In genomic region chr12:87057066-87057465, GRCm38 (mm10) we compare ENCODE assay signal across 28 mouse cellular contexts. TPM values are rescaled to one million over a fixed set of nuclear protein-coding genes. Genes with fewer than 3 reads are reported as not detected.
DNase-seq lines count a peak whose midpoint lies in the region; ATAC-seq lines count a peak whose summit lies in the region.
"Had no signal": no experiment of that assay in that cellular context is flagged by ENCODE, and none has a peak within 500 bp of the region (broad histone marks: within the 10 kb centered on the region; RNA-seq: fewer than 3 reads in every experiment).

No protein-coding gene starts in this region.

- H3K9ac ChIP-seq in hindbrain, embryonic 13.5 days = peak overlapping the region; percentile 19; the same call in 1 of the 2 replicates
- no peak overlapping the region for H3K9ac ChIP-seq in hindbrain, embryonic 16.5 days (ENCODE audit: low read depth, low read length)
- no peak overlapping the region for H3K9ac ChIP-seq in midbrain, embryonic 13.5 days (replicated peaks)
- H3K9ac ChIP-seq: embryonic facial prominence, embryonic 13.5 days; forebrain, embryonic 12.5 days; heart, embryonic 15.5 days; hindbrain, embryonic 15.5 days; midbrain, embryonic 15.5 days; neural tube, embryonic 12.5 days had no signal

- no peaks in the 10 kb centered on the region for H3K9me3 ChIP-seq in hindbrain, embryonic 13.5 days
- H3K9me3 ChIP-seq in hindbrain, embryonic 16.5 days (ENCODE audit: control insufficient read depth, low read length) = no peaks in the 10 kb centered on the region
- no peaks in the 10 kb centered on the region for H3K9me3 ChIP-seq in midbrain, embryonic 13.5 days
- H3K9me3 ChIP-seq: embryonic facial prominence, embryonic 13.5 days; forebrain, embryonic 12.5 days; heart, embryonic 15.5 days; hindbrain, embryonic 15.5 days; midbrain, embryonic 15.5 days; neural tube, embryonic 12.5 days had no signal

- peak; percentile 6 to 57 for DNase-seq in lung, postnatal 4 days
- no peak for DNase-seq in lung, postnatal 25 days (ENCODE audit: low spot score)
- DNase-seq in kidney, postnatal 14 days = peak; percentile 54
- DNase-seq: cerebellum, adult 18-20 months; cerebellum, postnatal 14 days; heart, postnatal 4 days; lung, postnatal 36 days; right cerebral cortex, postnatal 14 days; thymus, adult 2 months; thymus, postnatal 4 days had no signal

- H3K27me3 ChIP-seq in hindbrain, embryonic 13.5 days = peaks cover 34% of the 10 kb centered on the region
- H3K27me3 ChIP-seq in hindbrain, embryonic 16.5 days (replicated peaks; ENCODE audit: control insufficient read depth, insufficient read depth, low read length) = peaks cover 4% of the 10 kb centered on the region
- peaks cover 30% of the 10 kb centered on the region for H3K27me3 ChIP-seq in midbrain, embryonic 13.5 days

- peaks cover 7% of the 10 kb centered on the region; the same call in 1 of the 2 replicates for H3K36me3 ChIP-seq in hindbrain, embryonic 13.5 days
- peaks cover 6% of the 10 kb centered on the region for H3K36me3 ChIP-seq in hindbrain, embryonic 16.5 days (ENCODE audit: control insufficient read depth, insufficient read depth, low read length)
- H3K36me3 ChIP-seq in midbrain, embryonic 13.5 days = no peaks in the 10 kb centered on the region; the same call in 1 of the 2 replicates
- H3K36me3 ChIP-seq: embryonic facial prominence, embryonic 13.5 days; forebrain, embryonic 12.5 days; heart, embryonic 15.5 days; midbrain, embryonic 15.5 days; neural tube, embryonic 12.5 days had no signal

- peaks cover 1% of the 10 kb centered on the region for H3K4me1 ChIP-seq in hindbrain, embryonic 13.5 days (replicated peaks)
- H3K4me1 ChIP-seq in hindbrain, embryonic 16.5 days (ENCODE audit: control insufficient read depth, insufficient read depth, low read depth, low read length) = no peaks in the 10 kb centered on the region
- H3K4me1 ChIP-seq in midbrain, embryonic 13.5 days (replicated peaks) = no peaks in the 10 kb centered on the region
- H3K4me1 ChIP-seq: embryonic facial prominence, embryonic 13.5 days; heart, embryonic 15.5 days; neural tube, embryonic 12.5 days had no signal

- no peak for ATAC-seq in hindbrain, embryonic 13.5 days (ENCODE audit: low FRiP score)
- ATAC-seq in hindbrain, embryonic 16.5 days = no peak
- no peak for ATAC-seq in inflammation-experienced regulatory T-cells, adult 6 months
- ATAC-seq in midbrain, embryonic 13.5 days = no peak
- ATAC-seq: CD4-positive, CD25-positive, alpha-beta regulatory T cell, adult 4 months; intestine, embryonic 16.5 days; midbrain, embryonic 15.5 days had no signal

- no peak overlapping the region for H3K27ac ChIP-seq in hindbrain, embryonic 13.5 days
- no peak overlapping the region for H3K27ac ChIP-seq in hindbrain, embryonic 16.5 days (ENCODE audit: low read depth, low read length)
- H3K27ac ChIP-seq in midbrain, embryonic 13.5 days = no peak overlapping the region
- H3K27ac ChIP-seq: embryonic facial prominence, embryonic 13.5 days; forebrain, embryonic 12.5 days; heart, embryonic 15.5 days; hindbrain, embryonic 15.5 days; layer of hippocampus, adult 2 months; midbrain, embryonic 15.5 days; neural tube, embryonic 12.5 days; stomach, postnatal 0 days had no signal

- H3K4me3 ChIP-seq in hindbrain, embryonic 13.5 days = no peak overlapping the region
- H3K4me3 ChIP-seq in hindbrain, embryonic 16.5 days (ENCODE audit: low read length) = no peak overlapping the region
- no peak overlapping the region for H3K4me3 ChIP-seq in midbrain, embryonic 13.5 days (replicated peaks)
- H3K4me3 ChIP-seq: embryonic facial prominence, embryonic 13.5 days; erythroblast, embryonic 14.5 days; forebrain, embryonic 12.5 days; heart, embryonic 15.5 days; hindbrain, embryonic 15.5 days; layer of hippocampus, adult 2 months; midbrain, embryonic 15.5 days; neural tube, embryonic 12.5 days had no signal

- WGBS in hindbrain, embryonic 13.5 days = 69% methylated on average over 17 of the region's 17 CpGs
- WGBS in hindbrain, embryonic 16.5 days = 65% methylated on average over 17 of the region's 17 CpGs
- WGBS in midbrain, embryonic 13.5 days = 75% methylated on average over 17 of the region's 17 CpGs

- H3K4me2 ChIP-seq in hindbrain, embryonic 13.5 days = no peak overlapping the region
- no peak overlapping the region for H3K4me2 ChIP-seq in hindbrain, embryonic 16.5 days (ENCODE audit: low read length)
- H3K4me2 ChIP-seq in midbrain, embryonic 13.5 days (replicated peaks) = no peak overlapping the region
- H3K4me2 ChIP-seq: embryonic facial prominence, embryonic 13.5 days; forebrain, embryonic 12.5 days; heart, embryonic 15.5 days; hindbrain, embryonic 15.5 days; midbrain, embryonic 15.5 days; neural tube, embryonic 12.5 days had no signal

RNA-seq across cellular contexts. Expression of gene Tmem63c, which starts 35.9 kb away (rescaled TPM):
- polyA plus RNA-seq in hindbrain, embryonic 13.5 days (2015; fragmentation: Nextera tagmentation; extraction: Ambion mirVana) = 6.8 and 7.3 TPM in 2 replicates
- 11.0 and 11.9 TPM in 2 replicates for polyA plus RNA-seq in hindbrain, embryonic 16.5 days (2015; fragmentation: Nextera tagmentation; extraction: Ambion mirVana)
- polyA plus RNA-seq in inflammation-experienced regulatory T-cells, adult 6 months (2017; shearing (Covaris generic)) = 1 to 10 TPM in 2 of 3 experiments, under 1 TPM in 1; 0.78 to 3.8 (median 1.1) TPM
- 3.7 and 4.3 TPM in 2 replicates for polyA plus RNA-seq in midbrain, embryonic 13.5 days (2015; fragmentation: Nextera tagmentation; extraction: Ambion mirVana)
- polyA plus RNA-seq: erythroblast, embryonic 14.5 days; limb, embryonic 11.5 days; liver, adult 2 months; liver, embryonic 16.5 days had no signal

RNA-seq across cellular contexts. Expression of gene Ngb, which starts 45.3 kb away (rescaled TPM):
- 0.94 and 1.2 TPM in 2 replicates for polyA plus RNA-seq in hindbrain, embryonic 13.5 days (2015; fragmentation: Nextera tagmentation; extraction: Ambion mirVana)
- 6.5 and 7.3 TPM in 2 replicates for polyA plus RNA-seq in hindbrain, embryonic 16.5 days (2015; fragmentation: Nextera tagmentation; extraction: Ambion mirVana)
- not detected for polyA plus RNA-seq in inflammation-experienced regulatory T-cells, adult 6 months (2017; shearing (Covaris generic))
- polyA plus RNA-seq in midbrain, embryonic 13.5 days (2015; fragmentation: Nextera tagmentation; extraction: Ambion mirVana) = 1.3 and 1.6 TPM in 2 replicates
- polyA plus RNA-seq: CD4-positive, CD25-positive, alpha-beta regulatory T cell, adult 4 months; erythroblast, embryonic 14.5 days; liver, embryonic 16.5 days had no signal
